ENCODE assay signal across 8 mouse cellular contexts in the genomic region with DNA sequence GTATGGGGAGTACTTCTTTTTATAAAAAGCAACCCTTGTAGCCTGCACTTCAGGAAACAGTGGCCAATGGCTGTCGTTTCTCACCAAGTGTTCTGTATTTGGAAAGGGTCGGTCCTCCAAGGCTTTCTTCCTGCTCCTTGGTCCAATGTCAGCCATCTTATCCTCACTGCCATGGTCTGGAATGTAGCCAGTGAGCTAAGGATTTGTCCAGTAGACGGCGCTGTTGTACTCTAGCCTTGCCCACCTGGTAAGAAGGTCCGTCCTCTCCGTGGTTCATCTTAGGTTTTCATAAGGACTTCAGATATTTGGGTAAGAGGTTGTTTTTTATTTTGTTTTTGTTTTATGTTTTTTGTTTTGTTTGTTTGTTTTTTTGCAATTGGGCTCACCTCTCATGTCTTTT.
DNase-seq lines count a peak whose midpoint lies in the region; ATAC-seq and TF ChIP-seq lines count a peak whose summit lies in the region.

No protein-coding gene starts in this region.

- no peak overlapping the region for H3K4me2 ChIP-seq in forebrain, embryonic 15.5 days (replicated peaks)
- H3K4me2 ChIP-seq in embryonic facial prominence, embryonic 14.5 days (ENCODE audit: low read depth, low read length), result no peak overlapping the region

- TF ChIP-seq CTCF in lung, adult 2 months (IDR thresholded peaks at IDR 0.05; ENCODE audit: insufficient read depth, low read length), result peak; percentile 66

- DNase-seq in forebrain, embryonic 10.5 days (ENCODE audit: extremely low spot score, low spot score), result peak; percentile 69
- peak; percentile 23 for DNase-seq in urinary bladder, postnatal 25 days (ENCODE audit: low spot score)
- no peak for DNase-seq in urinary bladder, adult 2 months (ENCODE audit: low spot score)
- peak; percentile 62 for DNase-seq in embryonic facial prominence, embryonic 14.5 days (ENCODE audit: low spot score)
- DNase-seq in kidney, postnatal 10 days, result peak; percentile 57
- DNase-seq in lung, adult 2 months, result peak; percentile 29
- peak; percentile 25 for DNase-seq in skeletal muscle tissue, adult 2 months (ENCODE audit: low read depth, low spot score)

- WGBS in forebrain, embryonic 10.5 days, result 26% methylated on average over 6 of the region's 6 CpGs
- WGBS in forebrain, embryonic 15.5 days, result 19% methylated on average over 6 of the region's 6 CpGs
- WGBS in embryonic facial prominence, embryonic 14.5 days, result 27% methylated on average over 6 of the region's 6 CpGs
- 27% methylated on average over 6 of the region's 6 CpGs for WGBS in lung, adult 2 months

- no peak overlapping the region for H3K27ac ChIP-seq in forebrain, embryonic 10.5 days
- H3K27ac ChIP-seq in forebrain, embryonic 15.5 days (replicated peaks), result no peak overlapping the region
- no peak overlapping the region for H3K27ac ChIP-seq in embryonic facial prominence, embryonic 14.5 days (replicated peaks; ENCODE audit: low read depth, low read length)

- TF ChIP-seq POLR2A in lung, adult 2 months (IDR thresholded peaks at IDR 0.05; ENCODE audit: borderline replicate concordance, extremely low read depth, low read depth, low read length), result no peak

- H3K9me3 ChIP-seq in forebrain, embryonic 10.5 days, result no peaks in the 10 kb centered on the region
- H3K9me3 ChIP-seq in forebrain, embryonic 15.5 days, result no peaks in the 10 kb centered on the region
- no peaks in the 10 kb centered on the region for H3K9me3 ChIP-seq in embryonic facial prominence, embryonic 14.5 days (ENCODE audit: control insufficient read depth, low read length)

- H3K9ac ChIP-seq in forebrain, embryonic 15.5 days (replicated peaks), result no peak overlapping the region
- H3K9ac ChIP-seq in embryonic facial prominence, embryonic 14.5 days (ENCODE audit: low read depth, low read length), result no peak overlapping the region

- H3K4me1 ChIP-seq in forebrain, embryonic 10.5 days, result peaks cover 7% of the 10 kb centered on the region; the same call in 1 of the 2 replicates
- no peaks in the 10 kb centered on the region for H3K4me1 ChIP-seq in forebrain, embryonic 15.5 days
- H3K4me1 ChIP-seq in embryonic facial prominence, embryonic 14.5 days (ENCODE audit: control insufficient read depth, insufficient read depth, low read length), result peaks cover 9% of the 10 kb centered on the region; the same call in 1 of the 2 replicates
- no peaks in the 10 kb centered on the region for H3K4me1 ChIP-seq in lung, adult 2 months (ENCODE audit: control insufficient read depth, insufficient read depth, low read length)

- ATAC-seq in forebrain, embryonic 15.5 days (replicated peaks), result no peak
- ATAC-seq in embryonic facial prominence, embryonic 14.5 days (ENCODE audit: low read depth), result no peak

- H3K4me3 ChIP-seq in forebrain, embryonic 10.5 days, result no peak overlapping the region
- H3K4me3 ChIP-seq in forebrain, embryonic 15.5 days, result no peak overlapping the region
- no peak overlapping the region for H3K4me3 ChIP-seq in embryonic facial prominence, embryonic 14.5 days (ENCODE audit: low read depth, low read length)
- no peak overlapping the region for H3K4me3 ChIP-seq in lung, adult 2 months (replicated peaks; ENCODE audit: extremely low read depth, low read depth, low read length)

- peaks cover 9% of the 10 kb centered on the region for H3K27me3 ChIP-seq in forebrain, embryonic 10.5 days (ENCODE audit: poor library complexity, severe bottlenecking)
- H3K27me3 ChIP-seq in forebrain, embryonic 15.5 days, result no peaks in the 10 kb centered on the region
- no peaks in the 10 kb centered on the region for H3K27me3 ChIP-seq in embryonic facial prominence, embryonic 14.5 days (replicated peaks; ENCODE audit: control insufficient read depth, insufficient read depth, low read length)

- H3K36me3 ChIP-seq in forebrain, embryonic 10.5 days (replicated peaks), result no peaks in the 10 kb centered on the region
- H3K36me3 ChIP-seq in forebrain, embryonic 15.5 days, result no peaks in the 10 kb centered on the region
- H3K36me3 ChIP-seq in embryonic facial prominence, embryonic 14.5 days (ENCODE audit: control insufficient read depth, insufficient read depth, low read length), result no peaks in the 10 kb centered on the region
